Mouse (Mus musculus): ENCODE measurements around the gene Papola. TPM values are rescaled to one million over a fixed set of nuclear protein-coding genes. Genes with fewer than 3 reads are reported as not detected.
A peak's percentile ranks its signal among the peaks of the same experiment; 100 is the strongest.

Gene Papola
- polyA plus RNA-seq, 1 experiment: 91.1 TPM

DNA sequence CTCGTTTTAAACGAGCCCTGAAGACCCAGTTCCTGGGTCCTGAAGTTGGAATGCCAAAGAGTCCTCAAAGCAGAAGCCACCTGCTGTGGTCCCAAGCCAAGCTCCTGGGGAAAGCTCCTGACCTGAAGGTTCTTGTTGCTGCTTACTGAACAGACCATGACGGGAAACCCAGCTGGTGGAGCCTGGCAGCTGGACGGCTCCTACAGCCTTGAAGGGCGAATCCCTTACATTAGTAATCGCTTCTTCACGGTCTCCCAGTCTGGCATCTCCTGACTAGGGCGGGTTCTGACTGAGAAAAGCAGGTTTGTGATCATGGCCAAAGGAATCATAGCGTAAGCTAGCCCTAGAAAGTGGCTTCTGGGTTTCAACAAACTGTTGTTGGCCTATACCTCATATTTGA is 66.2 kb downstream of the Papola start:
- H3K4me1 ChIP-seq (replicated peaks; ENCODE audit: control insufficient read depth, insufficient read depth, low read length): no peaks in the 10 kb centered on the region
- no peak overlapping the region for H3K4me3 ChIP-seq (ENCODE audit: control insufficient read depth, insufficient read depth, low read length)
- no peak for DNase-seq
- WGBS: 92% methylated on average over 9 of the region's 9 CpGs
- no peak overlapping the region for H3K27ac ChIP-seq (ENCODE audit: control insufficient read depth, insufficient read depth, low read length)
- H3K36me3 ChIP-seq (ENCODE audit: control insufficient read depth, insufficient read depth, low read length): no peaks in the 10 kb centered on the region
- H3K27me3 ChIP-seq (ENCODE audit: control insufficient read depth, insufficient read depth, low read length): no peaks in the 10 kb centered on the region
- no peak for TF ChIP-seq POLR2A (IDR thresholded peaks at IDR 0.05; ENCODE audit: control insufficient read depth, extremely low read depth, insufficient read depth, low read length, poor library complexity)
- no peak for TF ChIP-seq CTCF (IDR thresholded peaks at IDR 0.05; ENCODE audit: borderline replicate concordance, control insufficient read depth, extremely low read depth, insufficient read depth, low read length, poor library complexity)

DNA sequence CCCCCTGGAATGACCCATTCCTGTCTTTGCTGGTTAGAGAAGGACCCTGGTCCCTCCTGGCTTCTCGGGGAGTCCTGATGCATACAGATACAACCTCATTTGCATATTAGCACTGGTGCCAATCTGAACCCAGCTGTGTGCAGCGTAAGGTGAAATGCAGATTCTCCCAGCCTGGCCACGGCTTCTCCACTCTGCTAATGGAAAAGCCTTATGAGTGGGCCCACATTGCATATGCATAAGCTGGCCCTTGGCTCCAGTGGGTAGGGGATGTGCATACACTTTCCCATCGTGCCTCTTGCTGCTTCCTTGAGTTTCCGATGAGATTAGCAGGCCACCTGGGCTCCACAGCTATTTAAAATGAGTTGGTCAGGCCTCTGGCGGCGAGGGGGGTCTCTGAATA is 68.3 kb downstream of the Papola start:
- WGBS: 75% methylated on average over 7 of the region's 7 CpGs
- no peak overlapping the region for H3K4me3 ChIP-seq (ENCODE audit: control insufficient read depth, insufficient read depth, low read length)
- no peaks in the 10 kb centered on the region for H3K36me3 ChIP-seq (ENCODE audit: control insufficient read depth, insufficient read depth, low read length)
- DNase-seq: no peak
- H3K27me3 ChIP-seq (ENCODE audit: control insufficient read depth, insufficient read depth, low read length): no peaks in the 10 kb centered on the region
- no peaks in the 10 kb centered on the region for H3K4me1 ChIP-seq (replicated peaks; ENCODE audit: control insufficient read depth, insufficient read depth, low read length)
- TF ChIP-seq POLR2A (IDR thresholded peaks at IDR 0.05; ENCODE audit: control insufficient read depth, extremely low read depth, insufficient read depth, low read length, poor library complexity): no peak
- TF ChIP-seq CTCF (IDR thresholded peaks at IDR 0.05; ENCODE audit: borderline replicate concordance, control insufficient read depth, extremely low read depth, insufficient read depth, low read length, poor library complexity): no peak
- no peak overlapping the region for H3K27ac ChIP-seq (ENCODE audit: control insufficient read depth, insufficient read depth, low read length)

DNA sequence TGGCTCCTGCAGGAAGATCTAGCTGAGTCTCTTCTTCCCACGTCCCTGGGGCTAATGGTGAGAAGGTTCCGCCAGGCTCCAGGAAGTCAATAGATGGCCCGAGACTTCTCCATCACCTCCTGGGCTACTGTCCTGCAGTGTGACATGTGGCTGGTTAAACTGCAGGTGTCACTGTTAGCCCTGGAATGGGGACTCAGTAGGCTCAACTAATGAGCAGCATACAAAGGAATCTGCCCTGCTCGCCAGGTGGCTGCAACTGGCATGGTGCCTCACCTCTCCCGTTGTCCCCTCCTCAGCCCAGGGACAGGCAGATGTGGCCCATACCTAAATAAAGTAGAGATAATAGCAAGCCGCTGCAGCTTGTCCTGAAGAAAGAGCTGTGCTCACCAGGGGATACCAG is 70.1 kb downstream of the Papola start:
- TF ChIP-seq POLR2A (IDR thresholded peaks at IDR 0.05; ENCODE audit: control insufficient read depth, extremely low read depth, insufficient read depth, low read length, poor library complexity): no peak
- TF ChIP-seq CTCF (IDR thresholded peaks at IDR 0.05; ENCODE audit: borderline replicate concordance, control insufficient read depth, extremely low read depth, insufficient read depth, low read length, poor library complexity): no peak
- no peaks in the 10 kb centered on the region for H3K27me3 ChIP-seq (ENCODE audit: control insufficient read depth, insufficient read depth, low read length)
- no peak overlapping the region for H3K27ac ChIP-seq (ENCODE audit: control insufficient read depth, insufficient read depth, low read length)
- WGBS: 30% methylated on average over 6 of the region's 6 CpGs
- H3K36me3 ChIP-seq (ENCODE audit: control insufficient read depth, insufficient read depth, low read length): no peaks in the 10 kb centered on the region
- no peak for DNase-seq
- no peak overlapping the region for H3K4me3 ChIP-seq (ENCODE audit: control insufficient read depth, insufficient read depth, low read length)
- no peaks in the 10 kb centered on the region; the same call in 1 of the 2 replicates for H3K4me1 ChIP-seq (replicated peaks; ENCODE audit: control insufficient read depth, insufficient read depth, low read length)

DNA sequence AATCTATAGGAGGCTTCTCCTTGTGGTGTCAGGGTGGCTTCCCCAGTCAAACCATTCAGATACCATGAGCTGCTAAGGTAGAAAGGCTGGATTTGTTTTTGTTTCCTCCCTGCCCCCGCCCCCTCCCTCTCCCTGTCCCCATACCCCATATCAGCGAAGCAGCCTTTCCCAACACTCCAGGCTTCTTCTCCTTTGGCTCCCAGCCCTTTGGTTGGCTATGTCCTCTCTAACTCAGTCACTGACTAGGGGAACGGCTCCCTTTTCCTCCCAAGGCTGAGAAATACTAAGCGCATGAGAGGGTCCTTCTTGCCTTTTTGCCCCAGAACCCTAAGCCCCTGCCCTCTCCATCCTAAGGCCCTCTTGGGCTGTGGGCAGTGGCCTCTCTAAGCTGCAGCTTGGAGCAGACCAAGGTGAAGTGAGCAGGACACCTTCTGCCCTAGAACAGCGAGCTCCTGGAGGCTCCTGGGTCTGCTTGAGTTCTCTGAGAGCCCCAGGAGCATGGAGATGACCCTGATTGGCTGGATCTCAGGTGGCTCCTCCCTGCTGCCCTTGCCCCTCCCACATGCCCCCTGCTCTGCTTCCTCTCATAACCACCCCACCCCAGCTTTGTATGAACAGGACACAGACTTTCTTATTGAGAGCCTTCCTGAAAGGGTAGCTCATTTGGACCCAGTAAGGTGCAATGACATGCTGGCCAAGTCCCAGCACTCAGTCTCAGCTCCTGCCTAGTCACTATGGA is 73.6 kb downstream of the Papola start:
- Histone ChIP-seq H3K4me3 (ENCODE audit: control insufficient read depth, insufficient read depth, low read length) (no peak overlapping the region), H3K4me1 (replicated peaks; ENCODE audit: control insufficient read depth, insufficient read depth, low read length) (no peaks in the 10 kb centered on the region; the same call in 1 of the 2 replicates), H3K27ac (ENCODE audit: control insufficient read depth, insufficient read depth, low read length) (no peak overlapping the region), H3K27me3 (ENCODE audit: control insufficient read depth, insufficient read depth, low read length) (no peaks in the 10 kb centered on the region), H3K36me3 (ENCODE audit: control insufficient read depth, insufficient read depth, low read length) (no peaks in the 10 kb centered on the region)
- TF ChIP-seq POLR2A (IDR thresholded peaks at IDR 0.05; ENCODE audit: control insufficient read depth, extremely low read depth, insufficient read depth, low read length, poor library complexity) (no peak), CTCF (IDR thresholded peaks at IDR 0.05; ENCODE audit: borderline replicate concordance, control insufficient read depth, extremely low read depth, insufficient read depth, low read length, poor library complexity) (no peak)
- 86% methylated on average over 5 of the region's 5 CpGs for WGBS
- peak; percentile 18 for DNase-seq

DNA sequence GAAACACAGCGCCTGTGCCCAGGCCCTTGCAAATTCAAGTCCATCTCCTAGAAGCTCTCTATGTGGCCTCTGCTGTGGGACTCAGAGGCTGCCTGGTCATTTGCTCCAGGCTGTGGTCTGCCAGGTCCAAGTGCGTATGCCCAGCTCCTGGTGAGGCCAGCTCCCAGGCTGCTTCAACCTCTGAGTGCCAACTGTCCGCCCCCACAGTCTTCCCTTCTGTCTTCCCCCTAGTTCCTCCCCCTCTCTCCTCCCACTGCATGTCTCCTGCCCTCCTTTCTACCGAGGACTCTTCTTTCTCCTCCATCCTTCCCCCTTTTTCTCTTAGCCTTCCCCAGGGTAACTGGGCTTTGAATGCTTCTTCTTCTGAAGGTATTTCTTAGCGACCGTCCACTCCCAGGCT is 77.6 kb downstream of the Papola start:
- no peak overlapping the region for H3K4me3 ChIP-seq (ENCODE audit: control insufficient read depth, insufficient read depth, low read length)
- H3K4me1 ChIP-seq (replicated peaks; ENCODE audit: control insufficient read depth, insufficient read depth, low read length): no peaks in the 10 kb centered on the region; the same call in 1 of the 2 replicates
- no peak for DNase-seq
- H3K27me3 ChIP-seq (ENCODE audit: control insufficient read depth, insufficient read depth, low read length): no peaks in the 10 kb centered on the region
- H3K36me3 ChIP-seq (ENCODE audit: control insufficient read depth, insufficient read depth, low read length): no peaks in the 10 kb centered on the region
- 83% methylated on average over 6 of the region's 6 CpGs for WGBS
- no peak overlapping the region for H3K27ac ChIP-seq (ENCODE audit: control insufficient read depth, insufficient read depth, low read length)
- no peak for TF ChIP-seq CTCF (IDR thresholded peaks at IDR 0.05; ENCODE audit: borderline replicate concordance, control insufficient read depth, extremely low read depth, insufficient read depth, low read length, poor library complexity)
- no peak for TF ChIP-seq POLR2A (IDR thresholded peaks at IDR 0.05; ENCODE audit: control insufficient read depth, extremely low read depth, insufficient read depth, low read length, poor library complexity)

DNA sequence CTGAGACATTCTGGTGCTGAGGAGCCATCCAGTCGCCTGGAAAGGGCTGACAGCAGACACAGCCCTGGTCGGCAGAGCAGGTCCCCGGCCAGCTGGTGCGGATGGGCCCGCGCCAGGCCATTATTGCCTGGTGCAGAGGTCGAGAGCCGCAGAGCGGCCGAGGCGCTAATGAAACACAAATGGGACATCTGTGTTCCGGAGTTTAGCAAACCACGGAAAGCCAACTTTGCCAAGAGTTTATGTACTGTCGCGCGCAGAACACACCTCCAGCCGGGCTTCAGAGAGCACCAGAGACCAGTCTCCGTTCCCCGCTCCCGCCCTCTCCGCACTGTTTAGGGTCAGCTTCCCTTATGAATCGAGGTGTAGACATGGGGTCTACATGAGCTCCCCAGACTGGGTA is 78.1 kb downstream of the Papola start:
- no peak overlapping the region for H3K27ac ChIP-seq (ENCODE audit: control insufficient read depth, insufficient read depth, low read length)
- H3K27me3 ChIP-seq (ENCODE audit: control insufficient read depth, insufficient read depth, low read length): no peaks in the 10 kb centered on the region
- DNase-seq: no peak
- TF ChIP-seq POLR2A (IDR thresholded peaks at IDR 0.05; ENCODE audit: control insufficient read depth, extremely low read depth, insufficient read depth, low read length, poor library complexity): no peak
- TF ChIP-seq CTCF (IDR thresholded peaks at IDR 0.05; ENCODE audit: borderline replicate concordance, control insufficient read depth, extremely low read depth, insufficient read depth, low read length, poor library complexity): no peak
- WGBS: 95% methylated on average over 22 of the region's 22 CpGs
- no peaks in the 10 kb centered on the region; the same call in 1 of the 2 replicates for H3K4me1 ChIP-seq (replicated peaks; ENCODE audit: control insufficient read depth, insufficient read depth, low read length)
- H3K4me3 ChIP-seq (ENCODE audit: control insufficient read depth, insufficient read depth, low read length): no peak overlapping the region
- H3K36me3 ChIP-seq (ENCODE audit: control insufficient read depth, insufficient read depth, low read length): no peaks in the 10 kb centered on the region
